Mouse (Mus musculus) heart, embryonic 14.5 days (tissue): ENCODE measurements around the gene Vps11. TPM values are rescaled to one million over a fixed set of nuclear protein-coding genes. Genes with fewer than 3 reads are reported as not detected.
A peak's percentile ranks its signal among the peaks of the same experiment; 100 is the strongest.

ENCODE experiments used
- ATAC-seq: fragments of 200-750 bp; cut with Nextera tagmentation; 2 replicates; pipeline ENCODE4 v1.8.0; 2017; ENCODE audit warnings: low read depth, moderate TSS enrichment; ENCODE audit not compliant: insufficient number of reproducible peaks, insufficient read depth, low FRiP score
- H3K27ac ChIP-seq, 2 experiments: fragments of 200-500 bp in 1 of 2; fragments of 300-500 bp in 1 of 2; sonication (generic) in 1 of 2; replicated peaks in 1 of 2; 2 replicates each; pipeline ENCODE4 v1.5.1; 2012 to 2014; ENCODE audit warnings: low read depth in 2 of 2, low read length in 2 of 2, control low read depth in 1 of 2, mild to moderate bottlenecking in 1 of 2, mixed read lengths in 1 of 2; ENCODE audit not compliant: control insufficient read depth in 1 of 2, insufficient read depth in 1 of 2
- H3K27me3 ChIP-seq: fragments of 300-500 bp; sonication (generic); 2 replicates; pipeline ENCODE4 v1.6.1; 2014; ENCODE audit warnings: mild to moderate bottlenecking, low read length, control low read depth; ENCODE audit not compliant: control insufficient read depth, insufficient read depth
- H3K36me3 ChIP-seq: fragments of 300-500 bp; sonication (generic); 2 replicates; pipeline ENCODE4 v1.6.1; 2014; ENCODE audit warnings: mild to moderate bottlenecking, control low read depth, low read length, mixed read lengths; ENCODE audit not compliant: control insufficient read depth, insufficient read depth
- H3K4me1 ChIP-seq, 2 experiments: fragments of 200-500 bp in 1 of 2; fragments of 300-500 bp in 1 of 2; sonication (generic) in 1 of 2; 2 replicates each; pipeline ENCODE4 v1.6.1; 2012 to 2014; ENCODE audit warnings: low read length in 2 of 2, control low read depth in 1 of 2, mixed read lengths in 1 of 2; ENCODE audit not compliant: control insufficient read depth in 2 of 2, insufficient read depth in 2 of 2
- H3K4me2 ChIP-seq: fragments of 300-500 bp; sonication (generic); 2 replicates; pipeline ENCODE4 v1.6.1; 2014; ENCODE audit warnings: mild to moderate bottlenecking, low read length
- H3K4me3 ChIP-seq, 2 experiments: fragments of 200-500 bp in 1 of 2; fragments of 300-500 bp in 1 of 2; sonication (generic) in 1 of 2; 2 replicates each; pipeline ENCODE4 v1.5.1; 2012 to 2014; ENCODE audit warnings: low read length in 2 of 2, mild to moderate bottlenecking in 2 of 2, control low read depth in 1 of 2, low read depth in 1 of 2, moderate library complexity in 1 of 2; ENCODE audit not compliant: control insufficient read depth in 1 of 2, insufficient read depth in 1 of 2
- H3K9ac ChIP-seq: fragments of 300-500 bp; sonication (generic); 2 replicates; pipeline ENCODE4 v1.6.1; 2014; ENCODE audit warnings: mild to moderate bottlenecking, low read length
- H3K9me3 ChIP-seq: fragments of 300-500 bp; sonication (generic); 2 replicates; pipeline ENCODE4 v1.6.1; 2016; ENCODE audit warnings: low read length, control low read depth; ENCODE audit not compliant: control insufficient read depth
- WGBS: fragments of 180-500 bp; shearing (Covaris S2); extraction: QIAGEN DNeasy Blood & Tissue Kit; methylation state at CpG from one replicate; pipeline ENCODE4 v1.1.7; 2014; 5-methylcytosine and 5-hydroxymethylcytosine counted together
- polyA plus RNA-seq: library from polyadenylated mRNA; unstranded; fragments of >200 nt; fragmentation: Nextera tagmentation; extraction: Ambion mirVana; gene quantifications from 2 replicates; pipeline ENCODE4 v1.2.1, GENCODE M21; 2014

The Vps11 gene
- polyA plus RNA-seq, 1 experiment from 2014 or later: 17.8 TPM

DNA sequence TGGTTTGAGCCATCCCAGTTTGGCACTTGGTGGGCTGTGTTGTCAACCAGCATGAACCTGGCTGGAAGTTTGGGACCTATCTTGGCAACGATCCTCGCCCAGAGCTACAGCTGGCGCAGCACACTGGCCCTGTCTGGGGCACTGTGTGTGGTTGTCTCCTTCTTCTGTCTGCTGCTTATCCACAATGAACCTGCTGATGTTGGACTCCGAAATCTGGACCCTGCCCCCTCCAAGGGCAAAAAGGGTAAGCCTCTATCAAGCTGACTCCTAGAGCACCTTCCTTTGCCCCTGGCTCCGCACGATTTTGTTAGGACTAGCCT, 38.3 kb upstream of the Vps11 start:
- H3K9ac ChIP-seq: no peak overlapping the region
- no peak overlapping the region for H3K27ac ChIP-seq

DNA sequence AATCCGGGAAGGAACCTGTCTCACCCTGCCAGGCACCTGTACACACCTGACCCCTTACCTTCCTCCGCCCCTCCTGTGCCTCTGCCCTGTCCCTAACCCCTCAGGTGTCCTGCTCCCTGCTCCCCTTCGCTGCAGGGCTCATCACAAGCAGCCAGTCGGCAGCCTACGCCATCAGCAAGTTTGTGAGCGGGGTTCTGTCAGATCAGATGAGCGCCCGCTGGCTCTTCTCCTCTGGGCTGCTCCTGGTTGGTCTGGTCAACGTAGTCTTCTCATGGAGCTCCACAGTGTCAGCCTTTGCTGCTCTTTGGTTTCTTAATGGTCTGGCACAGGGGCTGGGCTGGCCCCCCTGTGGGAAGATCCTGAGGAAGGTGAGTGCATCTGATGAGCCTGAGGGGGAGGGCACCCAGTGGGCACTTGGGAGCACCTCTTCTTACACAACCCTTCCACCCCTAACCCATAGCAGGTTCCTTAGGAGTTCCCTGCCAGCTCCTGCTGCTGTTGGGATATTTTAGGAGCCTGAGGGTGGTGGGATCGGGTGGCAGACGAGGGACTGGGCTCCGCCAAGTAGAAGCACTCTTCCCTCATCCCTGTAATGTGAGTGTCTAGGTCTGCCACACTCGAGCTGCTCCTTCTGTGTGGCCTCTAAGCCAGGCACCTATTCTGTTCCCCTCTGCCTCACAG, 37.8 kb upstream of the Vps11 start:
- Histone ChIP-seq H3K9ac (no peak overlapping the region), H3K36me3 (peaks cover 59% of the 10 kb centered on the region)

More for the DNA sequence above, 38.3 kb upstream of the Vps11 start:
- Histone ChIP-seq H3K9me3 (no peaks in the 10 kb centered on the region), H3K4me1 (peaks cover 13 to 34% of the 10 kb centered on the region in 2 experiments), H3K4me2 (no peak overlapping the region), H3K36me3 (peaks cover 64% of the 10 kb centered on the region), H3K4me3 (no peak overlapping the region), H3K27me3 (no peaks in the 10 kb centered on the region)
- no peak for ATAC-seq
- WGBS: 86% methylated on average over 6 of the region's 6 CpGs

DNA sequence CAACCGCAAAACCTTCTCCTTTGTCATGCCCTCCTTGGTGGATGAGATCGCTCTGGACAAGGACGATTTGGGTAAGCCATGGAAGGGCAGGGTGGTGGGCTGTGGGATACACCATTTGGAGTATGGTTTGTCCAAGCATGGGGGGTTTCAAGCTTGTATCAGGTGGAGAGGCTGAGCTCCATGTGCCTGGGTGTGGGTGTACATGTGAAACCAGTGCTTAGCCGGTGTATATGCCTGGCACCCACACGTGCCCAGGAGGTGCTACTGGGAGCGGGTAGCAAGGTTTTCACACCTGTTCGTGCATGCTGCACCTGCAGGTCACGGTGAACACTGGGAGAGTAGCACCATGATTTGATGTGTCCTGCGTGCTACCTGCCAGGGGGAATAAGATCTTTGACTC, 37.1 kb upstream of the Vps11 start:
- Histone ChIP-seq H3K9ac (peak overlapping the region; percentile 88; the same call in 1 of the 2 replicates), H3K27me3 (no peaks in the 10 kb centered on the region), H3K4me1 (peaks cover 13 to 34% of the 10 kb centered on the region in 2 experiments), H3K4me3 (0 out of 4 replicates have a peak overlapping the region, but pooled peaks of 1 of the 2 experiments have one; percentile 77), H3K27ac (no peak overlapping the region), H3K4me2 (peak overlapping the region; percentile 92), H3K36me3 (peaks cover 52% of the 10 kb centered on the region), H3K9me3 (no peaks in the 10 kb centered on the region)
- WGBS: 79% methylated on average over 9 of the region's 9 CpGs
- no peak for ATAC-seq

More for the DNA sequence above, 37.8 kb upstream of the Vps11 start:
- no peak for ATAC-seq
- H3K4me3 ChIP-seq: no peak overlapping the region
- peaks cover 13 to 34% of the 10 kb centered on the region in 2 experiments for H3K4me1 ChIP-seq
- no peak overlapping the region for H3K27ac ChIP-seq
- H3K4me2 ChIP-seq: no peak overlapping the region
- no peaks in the 10 kb centered on the region for H3K27me3 ChIP-seq
- H3K9me3 ChIP-seq: no peaks in the 10 kb centered on the region
- WGBS: 80% methylated on average over 13 of the region's 13 CpGs

DNA sequence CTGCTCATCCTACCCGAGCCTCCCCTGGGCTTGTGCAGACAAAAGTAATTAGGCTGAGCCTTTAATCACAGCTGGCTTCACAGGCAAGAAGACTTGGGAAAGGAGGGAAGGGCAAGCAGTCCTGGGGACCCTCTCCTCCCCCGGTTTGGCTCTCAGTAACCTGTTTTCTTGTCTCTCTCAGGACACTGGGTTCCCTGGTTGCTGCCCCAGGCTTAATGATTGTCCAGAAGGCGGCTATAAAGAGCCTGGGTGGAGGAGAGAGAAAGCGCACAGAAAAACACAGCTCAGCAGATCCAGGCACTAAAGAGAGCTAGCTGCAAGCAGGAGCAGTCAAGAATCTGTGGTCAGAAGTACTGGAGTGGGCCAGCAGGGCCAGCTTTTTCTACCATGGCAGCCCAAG, 36.6 kb upstream of the Vps11 start:
- peaks cover 13 to 34% of the 10 kb centered on the region in 2 experiments for H3K4me1 ChIP-seq
- peak overlapping the region; percentile 17 to 77; a peak in 3 of 4 replicates for H3K4me3 ChIP-seq

DNA sequence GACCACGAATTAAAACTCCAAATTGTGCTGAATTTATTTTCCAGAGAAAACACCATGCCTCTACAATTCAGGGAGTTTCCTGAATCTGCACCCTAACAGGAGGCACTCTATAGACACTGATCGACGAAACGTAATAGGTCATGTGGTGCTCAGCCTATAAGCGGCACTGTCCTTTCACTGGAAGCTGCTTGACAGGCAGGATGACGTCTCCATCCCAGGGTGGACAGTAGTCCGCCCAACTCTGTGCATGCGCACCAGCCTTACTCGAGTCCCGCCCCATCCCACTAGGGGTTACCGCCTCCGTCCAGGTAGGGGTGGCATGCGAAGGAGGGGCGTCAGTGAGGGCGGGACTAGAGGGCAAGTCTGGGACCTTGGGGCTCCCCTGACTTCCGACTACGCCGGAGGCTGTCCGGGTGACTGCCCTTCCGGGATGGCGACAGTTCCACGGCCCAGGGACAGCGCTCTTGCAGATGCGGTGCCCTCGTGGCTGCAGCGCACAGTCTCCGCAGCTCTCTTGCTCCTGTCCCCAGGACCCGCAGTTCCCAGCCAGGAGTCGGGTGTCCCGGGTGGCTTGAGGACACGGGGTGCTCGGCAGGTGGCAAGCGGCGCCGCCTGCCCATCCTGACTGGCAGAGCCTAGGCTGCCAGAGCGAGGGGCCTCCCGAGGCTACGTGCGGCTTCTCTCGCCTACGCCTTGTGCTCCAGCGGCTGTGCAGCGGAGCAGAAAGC, 35.4 kb upstream of the Vps11 start, which contains the start of gene Slc37a4:
Gene Slc37a4, plus strand, starts transcription at position 169 of the 728 bp plus-strand sequence.
- ATAC-seq: peak; percentile 96
- H3K4me3 ChIP-seq: peak within 1 kb of the TSS; percentile 58 to 77
- no peaks in the 10 kb centered on the region for H3K27me3 ChIP-seq
- peak within 1 kb of the TSS; percentile 92 for H3K4me2 ChIP-seq
- peaks cover 38% of the 10 kb centered on the region for H3K36me3 ChIP-seq
- H3K9ac ChIP-seq: peak within 1 kb of the TSS; percentile 88
- H3K27ac ChIP-seq: peak within 1 kb of the TSS; percentile 64 to 91
- H3K4me1 ChIP-seq: peaks cover 13 to 34% of the 10 kb centered on the region in 2 experiments
- no peaks in the 10 kb centered on the region for H3K9me3 ChIP-seq
- under 1% methylated on average over 43 of the region's 43 CpGs for WGBS

More for the DNA sequence above, 36.6 kb upstream of the Vps11 start:
- ATAC-seq: no peak
- peaks cover 47% of the 10 kb centered on the region for H3K36me3 ChIP-seq
- 29% methylated on average over 4 of the region's 4 CpGs for WGBS
- H3K9me3 ChIP-seq: no peaks in the 10 kb centered on the region
- H3K27me3 ChIP-seq: no peaks in the 10 kb centered on the region
- H3K9ac ChIP-seq: peak overlapping the region; percentile 88
- peak overlapping the region; percentile 92 for H3K4me2 ChIP-seq
- no peak overlapping the region; a peak in 1 of 4 replicates for H3K27ac ChIP-seq

DNA sequence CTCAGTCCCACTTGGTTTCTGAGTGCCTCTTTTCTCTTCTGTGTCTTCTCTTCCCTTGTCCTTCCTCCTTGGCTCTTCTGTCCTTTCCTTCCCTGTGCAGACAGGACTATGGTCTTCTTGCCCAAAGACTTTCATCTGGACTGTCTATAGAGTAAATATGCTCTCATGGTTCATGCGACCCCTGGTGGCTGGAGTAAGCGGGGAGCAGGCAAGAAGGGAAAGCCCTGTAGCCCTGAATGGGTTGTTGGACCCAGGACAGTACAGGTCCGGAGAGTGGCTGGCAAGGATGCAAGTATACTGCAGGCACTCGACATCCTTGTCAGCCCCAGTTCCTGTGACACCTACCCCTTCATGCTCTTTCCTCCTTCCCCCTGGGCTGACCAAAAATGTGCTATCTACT, 30.0 kb upstream of the Vps11 start:
- 37% methylated on average over 4 of the region's 4 CpGs for WGBS
- Histone ChIP-seq H3K9ac (no peak overlapping the region), H3K9me3 (no peaks in the 10 kb centered on the region), H3K27me3 (no peaks in the 10 kb centered on the region), H3K36me3 (peaks cover 54% of the 10 kb centered on the region), H3K4me3 (no peak overlapping the region), H3K4me1 (no peaks in the 10 kb centered on the region), H3K27ac (no peak overlapping the region), H3K4me2 (no peak overlapping the region)
- no peak for ATAC-seq

DNA sequence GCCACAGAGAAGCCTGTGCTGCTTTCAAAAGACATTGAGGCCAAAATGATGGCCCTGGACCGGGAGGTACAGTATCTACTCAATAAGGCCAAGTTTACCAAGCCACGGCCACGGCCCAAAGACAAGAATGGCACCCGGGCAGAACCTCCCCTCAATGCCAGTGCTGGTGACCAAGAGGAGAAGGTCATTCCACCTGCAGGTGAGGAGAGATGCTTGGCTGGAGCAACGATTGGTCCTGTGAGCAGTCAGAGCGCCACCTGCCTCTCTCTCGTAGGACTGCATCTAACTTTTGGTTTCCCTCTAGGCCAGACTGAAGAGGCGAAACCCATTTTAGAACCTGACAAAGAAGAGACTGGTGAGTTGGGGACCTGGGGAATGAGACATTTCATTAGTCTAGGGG, 27.8 kb upstream of the Vps11 start:
- Histone ChIP-seq H3K4me2 (no peak overlapping the region), H3K27ac (no peak overlapping the region), H3K4me3 (no peak overlapping the region), H3K4me1 (no peaks in the 10 kb centered on the region), H3K9me3 (no peaks in the 10 kb centered on the region), H3K27me3 (no peaks in the 10 kb centered on the region), H3K9ac (no peak overlapping the region), H3K36me3 (peaks cover 76% of the 10 kb centered on the region)
- 63% methylated on average over 8 of the region's 8 CpGs for WGBS
- no peak for ATAC-seq
